Mouse (Mus musculus) kidney, adult 18-20 months (tissue): ENCODE data around the gene Sphk1.
A peak's percentile ranks its signal among the peaks of the same experiment; 100 is the strongest.

Source experiments
- DNase-seq: peaks from one replicate; pipeline ENCODE4 v3.0.0; 2021

Sphk1 gene

DNA sequence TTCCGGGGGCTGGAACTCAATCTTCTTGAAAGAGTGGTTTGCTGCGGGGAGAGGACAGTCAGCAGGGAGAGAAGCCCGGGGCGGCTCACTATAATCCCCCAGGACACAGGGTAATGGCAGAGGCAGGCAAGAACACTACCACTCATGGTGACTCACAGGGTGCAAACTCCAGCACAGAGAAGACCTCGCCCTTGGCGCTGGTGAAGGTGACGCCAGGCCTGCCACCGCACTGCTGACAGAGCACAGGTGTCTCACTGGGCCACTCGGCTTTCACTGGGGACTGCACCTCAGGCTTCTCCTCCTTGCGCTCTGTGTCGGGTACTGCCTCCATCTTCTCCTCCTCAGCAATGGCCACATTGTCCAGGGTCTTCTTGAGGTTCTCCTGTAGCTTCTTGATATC, 10.5 kb downstream of the Sphk1 start:
- no peak for DNase-seq

DNA sequence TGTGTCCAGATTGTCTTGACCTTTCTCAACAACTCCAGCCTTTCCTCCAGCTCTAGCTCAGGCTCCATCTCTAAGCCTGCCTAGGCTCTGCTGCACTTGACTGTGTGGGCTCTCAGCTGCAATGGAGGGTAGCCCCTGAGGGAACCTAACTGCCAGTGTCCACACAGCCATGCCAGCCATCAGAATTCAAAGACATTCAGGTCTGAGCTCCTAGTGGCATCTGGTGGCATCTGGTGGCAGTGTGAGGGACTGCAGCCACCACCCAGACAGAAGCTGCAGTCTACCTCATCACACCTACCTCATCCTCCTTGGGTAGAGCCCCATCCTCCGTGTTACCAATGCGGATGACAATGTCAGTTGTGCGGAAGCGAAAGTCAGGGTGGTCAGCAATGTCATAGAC, 12.4 kb downstream of the Sphk1 start:
- DNase-seq, result peak; percentile 61

- DNase-seq, result no peak
Measured at GRCm38 (mm10) chr11:116547296-116548060, 16.8 kb downstream of the Sphk1 start.

DNA sequence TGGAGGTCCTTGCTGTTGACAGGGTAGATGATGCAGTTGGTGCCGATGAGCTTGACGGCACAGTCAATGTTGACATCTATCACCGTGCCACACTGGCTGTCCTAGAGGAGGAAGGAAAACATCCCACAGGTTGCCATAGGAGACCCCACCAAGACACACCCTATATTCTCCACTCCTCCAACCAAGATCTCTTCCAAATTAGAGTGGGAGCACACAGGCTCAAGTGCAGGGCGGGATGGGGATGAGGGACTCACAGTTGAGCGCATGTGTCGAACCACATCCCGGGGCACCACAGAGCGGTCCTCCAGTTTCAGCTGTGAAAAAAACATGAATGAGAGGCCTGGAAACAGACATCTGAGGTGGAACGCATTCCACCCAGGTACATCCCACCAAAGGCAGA, 18.1 kb downstream of the Sphk1 start:
- DNase-seq, result no peak

- no peak for DNase-seq
Measured at GRCm38 (mm10) chr11:116549273-116550038, 18.7 kb downstream of the Sphk1 start.

- DNase-seq, result no peak
Measured at GRCm38 (mm10) chr11:116550748-116551147, 20.0 kb downstream of the Sphk1 start.

GRCm38 (mm10) chr11:116552194-116552593, 21.5 kb downstream of the Sphk1 start:
- no peak for DNase-seq

DNA sequence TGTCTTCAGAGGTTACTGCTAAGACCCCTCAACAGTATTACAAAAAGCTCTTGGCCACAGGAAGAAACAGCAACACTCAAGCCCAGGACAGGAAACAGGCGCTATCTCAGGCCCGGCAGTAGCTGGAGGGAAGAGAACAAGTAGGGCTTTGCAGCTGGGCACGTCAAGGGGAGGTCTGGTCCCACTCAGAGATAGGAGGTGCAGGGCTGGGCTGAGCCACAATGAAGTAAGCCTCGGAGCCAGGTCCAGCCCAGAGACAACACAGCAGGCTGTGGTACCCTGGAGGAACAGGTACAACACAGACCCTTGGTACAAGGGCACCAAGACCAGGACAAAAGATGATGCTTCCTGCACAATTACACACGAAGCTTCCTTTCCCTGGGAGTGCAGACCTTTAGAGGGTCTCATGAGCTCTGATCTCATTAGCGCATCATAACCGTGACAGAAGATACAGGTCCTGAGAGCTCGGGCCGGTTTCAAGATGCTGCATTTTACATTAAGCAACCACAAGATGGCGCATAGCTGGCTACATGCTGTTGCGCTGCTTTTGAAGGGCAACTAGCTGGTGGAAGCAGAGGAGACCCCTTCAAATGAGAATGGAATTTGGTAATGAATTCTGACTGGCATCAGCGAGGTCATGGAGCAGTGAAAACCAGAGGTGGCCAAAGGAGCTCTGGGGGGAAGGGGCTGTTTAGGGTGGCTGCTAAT, 23.6 kb downstream of the Sphk1 start:
- DNase-seq, result peak; percentile 42

DNA sequence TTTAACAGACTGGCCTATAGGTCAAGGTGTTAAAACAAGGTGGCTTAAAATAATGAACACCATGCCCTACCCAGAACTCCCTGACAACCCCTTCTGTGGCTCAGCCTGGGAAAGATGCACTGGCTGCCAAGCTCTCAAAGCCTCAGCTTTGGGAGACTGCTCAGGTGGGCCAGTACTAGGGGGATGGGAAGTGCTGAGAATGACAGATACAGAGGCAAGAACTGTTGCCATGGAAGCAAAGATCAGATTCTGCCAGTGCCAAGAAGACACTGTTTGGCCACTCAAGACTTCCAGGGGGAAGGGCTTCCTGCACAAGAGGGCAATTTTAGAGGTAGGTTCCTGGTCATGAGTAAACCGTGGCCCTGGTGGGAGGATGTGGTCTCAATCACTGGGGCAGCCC, 24.8 kb downstream of the Sphk1 start:
- DNase-seq, result no peak

DNA sequence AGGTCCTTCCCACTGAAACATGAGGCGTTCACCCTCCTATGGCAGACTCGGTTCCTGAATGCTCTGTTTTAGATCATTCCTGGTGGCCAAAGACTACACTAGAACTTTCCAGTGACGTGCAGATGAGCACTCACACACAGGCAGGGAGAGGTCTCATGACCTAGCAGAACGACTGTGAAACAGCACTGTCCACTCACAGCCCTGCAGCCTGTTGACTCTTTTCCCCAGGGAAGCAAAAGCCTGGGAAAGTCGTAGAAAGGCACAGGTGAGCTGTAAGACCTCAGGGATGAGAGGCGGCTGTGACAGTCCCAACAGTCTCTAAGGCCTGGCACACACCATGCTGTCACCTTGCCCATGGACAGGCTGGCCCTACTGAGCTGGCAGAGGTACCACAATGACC, 25.6 kb downstream of the Sphk1 start:
- no peak for DNase-seq

DNA sequence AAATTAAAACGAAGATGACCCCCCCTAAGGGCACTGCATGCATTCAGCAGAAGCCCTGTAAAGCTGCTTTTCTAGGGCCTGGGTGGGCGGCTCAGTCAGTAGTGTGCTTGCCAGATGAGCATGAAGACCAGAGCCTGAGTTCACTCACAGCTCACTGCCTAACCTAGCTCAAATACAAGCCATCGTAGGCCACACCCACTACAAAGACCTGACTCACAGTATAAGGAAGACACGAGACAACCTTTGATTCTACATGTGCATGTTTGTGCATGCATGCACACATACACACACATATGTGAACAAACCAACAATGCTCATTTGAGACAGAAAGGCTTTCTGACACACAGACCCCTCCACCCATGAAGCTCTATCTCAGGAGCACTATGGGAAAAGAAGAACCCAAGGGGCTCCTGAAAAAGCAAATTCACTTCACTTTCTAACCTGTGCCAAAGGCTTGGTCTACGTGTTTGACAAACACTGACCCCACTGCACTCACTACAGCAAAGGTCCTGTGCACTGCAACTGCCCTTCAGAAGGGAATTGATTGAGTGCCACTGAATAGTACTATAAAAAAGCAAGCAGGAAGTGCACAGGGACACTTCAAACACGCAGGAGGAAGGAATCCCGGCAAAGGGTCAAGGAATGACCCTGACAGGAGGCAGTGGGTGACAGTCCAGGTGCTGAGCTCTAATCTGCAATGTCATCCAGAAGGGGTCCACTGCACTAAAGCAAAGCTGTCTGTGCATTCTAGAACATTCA, 34.7 kb downstream of the Sphk1 start:
- DNase-seq, result no peak

GRCm38 (mm10) chr11:116567531-116567930, 36.8 kb downstream of the Sphk1 start:
- no peak for DNase-seq

GRCm38 (mm10) chr11:116570821-116571220, 40.1 kb downstream of the Sphk1 start:
- no peak for DNase-seq

DNA sequence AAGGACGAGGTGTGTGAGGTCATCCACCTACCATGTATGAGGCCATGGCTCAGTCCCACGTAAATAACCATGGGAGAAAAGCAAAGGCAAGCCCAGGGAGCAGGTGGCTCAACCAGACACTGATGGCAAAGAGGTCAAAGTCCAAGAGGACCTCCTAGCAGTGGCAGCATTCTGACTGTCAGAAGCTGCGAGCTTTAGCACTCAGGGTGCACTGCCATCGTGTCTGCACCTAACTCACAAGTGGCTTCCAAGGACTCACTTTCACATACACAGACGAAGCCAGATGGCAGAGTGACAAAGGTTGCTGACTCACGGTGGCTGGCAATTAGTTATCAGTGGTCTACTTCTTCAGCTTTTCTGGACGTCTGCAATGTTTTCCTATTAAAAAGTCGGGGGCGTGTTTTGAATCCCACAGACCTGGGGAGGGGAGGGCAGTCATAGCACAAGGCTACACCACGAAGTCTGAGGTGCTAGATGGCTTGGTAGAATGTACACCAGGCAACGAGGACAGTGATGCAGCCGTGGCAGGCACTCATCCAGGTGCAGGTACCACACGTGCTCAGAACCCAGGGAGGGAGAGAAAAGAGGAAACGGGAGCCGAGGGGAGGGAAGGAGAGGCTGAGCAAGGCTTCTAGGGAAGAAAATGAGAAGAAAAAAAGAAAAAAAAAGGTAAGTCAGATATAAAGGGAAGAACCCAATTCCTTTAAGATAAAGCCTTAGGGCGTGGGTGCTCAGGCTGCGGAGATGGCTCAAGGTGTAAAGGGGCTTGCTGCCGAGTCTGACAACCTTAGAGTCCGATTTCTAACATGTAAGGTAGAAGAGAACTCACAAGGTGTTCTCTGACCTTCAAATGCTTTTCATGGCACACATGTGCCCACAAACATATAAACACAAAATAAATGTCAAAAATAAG, 41.3 kb downstream of the Sphk1 start:
- no peak for DNase-seq

GRCm38 (mm10) chr11:116572756-116573543, 42.2 kb downstream of the Sphk1 start:
- no peak for DNase-seq

GRCm38 (mm10) chr11:116574486-116574885, 43.8 kb downstream of the Sphk1 start:
- no peak for DNase-seq

DNA sequence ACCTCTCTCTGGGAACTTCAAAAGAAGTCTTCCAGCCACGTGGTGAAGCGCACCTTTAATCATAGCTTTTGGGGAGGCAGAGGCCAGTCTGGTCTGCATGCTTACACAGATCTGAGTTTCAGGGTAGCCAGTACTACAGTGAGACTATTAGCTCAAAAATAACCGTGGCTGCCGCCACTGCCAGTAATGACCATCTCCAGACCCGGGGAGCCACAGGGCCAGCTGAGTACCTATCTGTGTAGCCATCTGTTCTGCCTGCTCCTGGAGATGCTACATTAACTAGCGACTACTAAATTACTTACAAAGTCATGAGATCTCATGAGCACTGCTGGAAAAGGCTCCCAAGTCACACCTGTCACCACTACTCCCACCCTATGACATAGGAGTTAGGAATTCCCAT, 44.3 kb downstream of the Sphk1 start:
- no peak for DNase-seq

DNA sequence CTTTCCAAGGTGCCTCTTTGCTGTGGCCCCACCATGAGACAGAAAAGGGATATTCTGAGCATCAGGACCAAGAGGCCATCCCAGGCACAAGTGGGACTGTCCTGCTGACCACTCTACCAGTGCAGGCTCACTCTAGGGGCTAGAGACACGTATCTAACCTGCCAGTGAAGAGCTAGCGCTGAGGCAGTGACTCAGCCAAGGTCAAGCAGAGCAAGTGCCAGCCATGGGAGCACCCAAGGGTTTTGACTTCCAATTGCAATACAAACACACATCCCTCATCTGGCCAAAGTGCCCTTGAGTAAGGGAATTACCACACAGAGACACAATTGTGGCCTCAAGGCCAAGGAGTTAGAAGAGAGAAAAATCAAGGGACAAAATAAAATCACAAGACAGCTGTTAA, 44.7 kb downstream of the Sphk1 start:
- no peak for DNase-seq

DNA sequence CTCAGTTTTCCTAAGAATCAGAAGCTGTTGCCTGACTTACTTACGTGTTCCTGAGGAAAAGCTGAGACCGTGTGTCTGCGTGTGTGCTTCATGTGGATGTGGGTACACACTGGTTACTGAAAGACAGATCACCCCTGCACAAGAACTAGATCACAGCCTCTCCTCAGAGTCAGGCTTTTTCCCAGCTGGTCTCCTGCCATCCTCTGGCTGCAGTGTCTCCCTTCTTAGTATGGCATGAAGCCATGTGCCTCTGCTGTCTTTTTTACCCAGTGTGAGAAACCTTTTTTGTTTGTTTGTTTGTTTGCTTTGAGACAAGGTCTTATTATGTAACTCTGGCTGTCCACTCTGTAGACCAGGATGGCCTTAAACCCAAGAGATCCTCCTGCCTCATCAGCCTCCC, 48.6 kb downstream of the Sphk1 start:
- DNase-seq, result no peak

GRCm38 (mm10) chr11:116580031-116580652, 49.4 kb downstream of the Sphk1 start:
- DNase-seq, result no peak
